Mouse (Mus musculus): Measurements from ENCODE around the gene Axin1. TPM values are rescaled to one million over a fixed set of nuclear protein-coding genes. Genes with fewer than 3 reads are reported as not detected.
"Not testable (repeated sequence)": the region's sequence is repeated elsewhere in the genome, so short reads cannot be mapped to it uniquely, and the experiment has no call there.

The Axin1 gene
- total RNA-seq, 4 experiments from 2014 or later: 16.1 to 21.6 (median 17.3) TPM

- DNase-seq (ENCODE audit: low spot score): no peak
Observed at GRCm38 (mm10) chr17:26119766-26120710, 18.4 kb upstream of the Axin1 start.

GRCm38 (mm10) chr17:26122431-26123140, 15.9 kb upstream of the Axin1 start:
- no peak for DNase-seq (ENCODE audit: low spot score)

GRCm38 (mm10) chr17:26123267-26123684, 15.2 kb upstream of the Axin1 start, which contains the start of gene Mrpl28:
Mrpl28 (plus strand) TSS chr17:26123500.
- peak; percentile 91 for DNase-seq (ENCODE audit: low spot score)

GRCm38 (mm10) chr17:26124560-26124959, 13.9 kb upstream of the Axin1 start:
- no peak for DNase-seq (ENCODE audit: low spot score)

GRCm38 (mm10) chr17:26125226-26125625, 13.3 kb upstream of the Axin1 start:
- no peak for DNase-seq (ENCODE audit: low spot score)

- DNase-seq (ENCODE audit: low spot score): no peak
Observed at GRCm38 (mm10) chr17:26131062-26131732, 7.3 kb upstream of the Axin1 start.

GRCm38 (mm10) chr17:26131856-26132853, 6.3 kb upstream of the Axin1 start:
- DNase-seq (ENCODE audit: low spot score): no peak

- no peak for DNase-seq (ENCODE audit: low spot score)
Observed at GRCm38 (mm10) chr17:26137106-26137750, 1.3 kb upstream of the Axin1 start.

GRCm38 (mm10) chr17:26137751-26138130, 747 bp upstream of the Axin1 start:
- no peak for DNase-seq (ENCODE audit: low spot score)

GRCm38 (mm10) chr17:26138901-26139381, 453 bp downstream of the Axin1 start:
- no peak for DNase-seq (ENCODE audit: low spot score)

GRCm38 (mm10) chr17:26142796-26143195, 4.3 kb downstream of the Axin1 start:
- DNase-seq (ENCODE audit: low spot score): no peak

- DNase-seq (ENCODE audit: low spot score): no peak
Observed at GRCm38 (mm10) chr17:26143386-26143785, 4.9 kb downstream of the Axin1 start.

GRCm38 (mm10) chr17:26149056-26149455, 10.6 kb downstream of the Axin1 start:
- DNase-seq (ENCODE audit: low spot score): no peak

GRCm38 (mm10) chr17:26151886-26152630, 13.6 kb downstream of the Axin1 start:
- no peak for DNase-seq (ENCODE audit: low spot score)

- no peak for DNase-seq (ENCODE audit: low spot score)
Observed at GRCm38 (mm10) chr17:26162736-26163135, 24.2 kb downstream of the Axin1 start.

- DNase-seq (ENCODE audit: low spot score): peak; percentile 33
Observed at GRCm38 (mm10) chr17:26168039-26168438, 29.6 kb downstream of the Axin1 start.

- DNase-seq (ENCODE audit: low spot score): not testable (repeated sequence)
Observed at GRCm38 (mm10) chr17:26175248-26175647, 36.8 kb downstream of the Axin1 start.

- no peak for DNase-seq (ENCODE audit: low spot score)
Observed at GRCm38 (mm10) chr17:26178611-26179010, 40.1 kb downstream of the Axin1 start.

GRCm38 (mm10) chr17:26181179-26181578, 42.7 kb downstream of the Axin1 start:
- DNase-seq (ENCODE audit: low spot score): no peak

Data from heart, adult 8-10 months (tissue).